Mouse (Mus musculus) midbrain, embryonic 13.5 days (tissue): ENCODE results near the gene Tyw5. TPM values are rescaled to one million over a fixed set of nuclear protein-coding genes. Genes with fewer than 3 reads are reported as not detected.

Source experiments
- ATAC-seq: fragments of 200-750 bp; cut with Nextera tagmentation; 2 replicates; pipeline ENCODE4 v1.8.0; 2017; ENCODE audit warnings: mild to moderate bottlenecking, moderate TSS enrichment, moderate library complexity
- H3K27ac ChIP-seq: fragments of 300-500 bp; sonication (generic); 2 replicates; pipeline ENCODE4 v1.5.1; 2015; ENCODE audit warnings: inconsistent platforms, mild to moderate bottlenecking, moderate library complexity
- H3K27me3 ChIP-seq: fragments of 300-500 bp; sonication (generic); 2 replicates; pipeline ENCODE4 v1.6.1; 2015; ENCODE audit warnings: mild to moderate bottlenecking, inconsistent platforms
- H3K36me3 ChIP-seq: fragments of 300-500 bp; sonication (generic); 2 replicates; pipeline ENCODE4 v1.6.1; 2015; ENCODE audit warnings: mild to moderate bottlenecking, inconsistent platforms
- H3K4me1 ChIP-seq: fragments of 300-500 bp; sonication (generic); replicated peaks from 2 replicates; pipeline ENCODE4 v1.6.1; 2015; ENCODE audit warnings: inconsistent platforms
- H3K4me2 ChIP-seq: fragments of 300-500 bp; sonication (generic); replicated peaks from 2 replicates; pipeline ENCODE4 v1.6.1; 2015; ENCODE audit warnings: moderate library complexity, mild to moderate bottlenecking, inconsistent platforms
- H3K4me3 ChIP-seq: fragments of 300-500 bp; sonication (generic); replicated peaks from 2 replicates; pipeline ENCODE4 v1.5.1; 2015; ENCODE audit warnings: mild to moderate bottlenecking, inconsistent platforms
- H3K9ac ChIP-seq: fragments of 300-500 bp; sonication (generic); replicated peaks from 2 replicates; pipeline ENCODE4 v1.6.1; 2015; ENCODE audit warnings: mild to moderate bottlenecking, inconsistent platforms
- H3K9me3 ChIP-seq: fragments of 300-500 bp; sonication (generic); 2 replicates; pipeline ENCODE4 v1.6.1; 2016; ENCODE audit warnings: mild to moderate bottlenecking, inconsistent platforms
- WGBS: fragments of 180-500 bp; shearing (Covaris S2); methylation state at CpG from one replicate; pipeline ENCODE4 v1.1.7; 2015; 5-methylcytosine and 5-hydroxymethylcytosine counted together
- polyA plus RNA-seq: library from polyadenylated mRNA; unstranded; fragments of >200 nt; fragmentation: Nextera tagmentation; extraction: Ambion mirVana; gene quantifications from 2 replicates; pipeline ENCODE4 v1.2.1, GENCODE M21; 2015

Tyw5 gene
- 20.1 and 25.4 TPM in 2 replicates for polyA plus RNA-seq

DNA sequence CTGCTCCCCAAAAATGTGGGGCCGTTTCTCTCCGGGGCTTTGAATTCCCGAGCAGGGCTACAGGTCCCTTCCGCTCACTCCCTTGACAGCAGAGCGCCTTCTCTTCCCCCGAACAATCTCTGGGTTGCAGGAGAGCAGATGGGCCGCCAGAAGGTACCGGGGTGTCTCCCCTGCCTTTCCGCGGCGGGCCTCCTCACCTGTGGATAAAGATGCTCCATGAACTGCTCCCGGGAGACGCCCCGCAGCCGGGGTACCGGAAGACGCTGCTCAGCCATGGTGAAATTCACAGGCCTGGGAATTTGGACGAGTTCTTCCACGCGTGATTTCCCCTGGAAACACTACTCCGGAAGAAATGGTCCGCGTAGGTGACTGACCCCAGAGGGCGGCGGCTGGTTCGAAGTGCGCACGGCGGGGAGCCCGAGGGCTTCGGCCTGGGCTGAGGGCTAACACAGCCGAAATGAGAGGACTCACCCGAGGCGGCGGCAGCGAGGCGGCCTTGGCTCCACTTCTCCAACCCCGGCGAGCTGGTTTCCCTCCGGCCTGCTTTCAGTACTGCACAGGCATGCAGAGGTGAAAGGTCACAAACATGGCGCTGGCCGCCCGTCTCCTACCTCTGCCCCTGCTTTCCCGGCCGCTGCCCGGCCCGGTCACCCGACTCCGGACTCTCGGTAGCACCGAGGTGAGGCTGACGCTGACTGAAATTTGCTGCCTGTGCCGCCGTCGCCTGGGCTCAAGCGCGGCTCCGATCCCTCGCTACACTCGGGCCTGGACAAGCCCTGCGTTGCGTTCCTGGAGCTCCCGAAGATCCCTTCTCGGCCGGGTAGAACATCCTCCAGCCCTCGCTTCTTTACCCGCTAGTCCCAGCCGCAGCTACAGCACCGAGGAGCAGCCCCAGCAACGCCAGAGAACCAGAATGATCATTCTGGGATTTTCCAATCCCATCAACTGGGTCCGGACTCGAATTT lies at the start of gene Tyw5, which contains the start of gene Maip1:
Gene Tyw5 (minus strand): TSS at position 915 of the 965 bp plus-strand sequence.
Gene Maip1 (plus strand): TSS at position 142 of the 965 bp plus-strand sequence.
- Histone ChIP-seq H3K9ac (peak within 1 kb of the TSS; percentile 91), H3K4me2 (peak within 1 kb of the TSS; percentile 81), H3K4me3 (peak within 1 kb of the TSS; percentile 74), H3K36me3 (0 out of 2 replicates have a peak, but pooled peaks cover 4% of the 10 kb centered on the region), H3K27me3 (no peaks in the 10 kb centered on the region), H3K27ac (peak within 1 kb of the TSS; percentile 92), H3K9me3 (no peaks in the 10 kb centered on the region), H3K4me1 (peaks cover 29% of the 10 kb centered on the region)
- WGBS: under 1% methylated on average over 72 of the region's 72 CpGs
- ATAC-seq: peak; percentile 96

DNA sequence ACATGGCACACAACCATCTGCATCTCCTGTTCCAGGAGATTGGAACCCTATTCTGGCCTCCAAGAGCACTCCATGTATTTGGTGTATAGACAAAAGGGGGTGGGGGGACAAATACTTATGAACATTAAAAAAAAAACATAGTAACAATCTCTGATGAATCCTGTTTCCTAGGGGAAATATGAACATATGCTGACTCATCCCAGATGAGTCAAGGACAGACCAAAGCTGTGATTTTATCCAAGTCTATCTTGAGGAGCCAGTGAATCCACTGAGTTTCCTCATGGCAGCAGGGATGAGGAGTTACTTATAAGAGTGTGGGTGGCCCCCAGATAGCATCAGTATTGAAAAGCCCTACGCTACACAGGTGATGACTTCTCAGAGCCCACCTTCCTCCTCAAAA lies 43.3 kb upstream of the Tyw5 start:
- Histone ChIP-seq H3K9ac (no peak overlapping the region), H3K27ac (no peak overlapping the region), H3K4me2 (no peak overlapping the region), H3K27me3 (no peaks in the 10 kb centered on the region), H3K9me3 (no peaks in the 10 kb centered on the region), H3K4me1 (0 out of 2 replicates have a peak, but pooled peaks cover 6% of the 10 kb centered on the region), H3K36me3 (no peaks in the 10 kb centered on the region), H3K4me3 (no peak overlapping the region)
- ATAC-seq: no peak
- WGBS: 91% methylated on average over 1 of the region's 1 CpGs

DNA sequence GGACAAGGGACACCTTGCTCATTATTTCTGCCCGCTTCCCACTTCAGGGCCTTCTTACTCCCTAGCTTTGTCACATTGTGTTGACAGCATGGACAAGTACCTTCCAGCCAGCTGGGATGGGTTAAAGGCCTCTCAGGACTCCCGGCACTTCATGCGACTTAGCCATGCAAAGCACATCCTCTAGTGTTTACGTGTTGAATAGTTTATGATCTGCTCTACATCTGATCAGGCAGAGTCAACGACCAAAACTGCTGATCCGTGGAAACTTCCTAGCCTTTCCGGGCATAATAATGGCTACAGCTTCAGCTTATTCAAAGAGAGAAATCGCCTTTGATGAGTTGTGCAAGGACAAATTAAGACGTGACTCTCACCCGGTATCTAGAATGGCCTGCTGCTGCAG lies 38.8 kb upstream of the Tyw5 start:
- H3K36me3 ChIP-seq: no peaks in the 10 kb centered on the region
- H3K4me1 ChIP-seq: 0 out of 2 replicates have a peak, but pooled peaks cover 6% of the 10 kb centered on the region
- H3K4me3 ChIP-seq: no peak overlapping the region
- no peak overlapping the region for H3K27ac ChIP-seq
- no peak overlapping the region for H3K9ac ChIP-seq
- WGBS: 45% methylated on average over 10 of the region's 10 CpGs
- H3K27me3 ChIP-seq: no peaks in the 10 kb centered on the region
- H3K9me3 ChIP-seq: no peaks in the 10 kb centered on the region
- H3K4me2 ChIP-seq: no peak overlapping the region
- 0 out of 2 replicates have a peak, but pooled peaks have one; percentile 20 for ATAC-seq

GRCm38 (mm10) chr1:57440771-57441170 lies 33.9 kb upstream of the Tyw5 start:
- ATAC-seq: no peak
- Histone ChIP-seq H3K4me1 (peaks cover 19% of the 10 kb centered on the region), H3K9ac (no peak overlapping the region), H3K4me2 (no peak overlapping the region), H3K27me3 (no peaks in the 10 kb centered on the region), H3K9me3 (no peaks in the 10 kb centered on the region), H3K36me3 (no peaks in the 10 kb centered on the region), H3K27ac (no peak overlapping the region), H3K4me3 (no peak overlapping the region)
- 71% methylated on average over 4 of the region's 4 CpGs for WGBS

- no peaks in the 10 kb centered on the region for H3K36me3 ChIP-seq
- ATAC-seq: no peak
- H3K9ac ChIP-seq: no peak overlapping the region
- no peaks in the 10 kb centered on the region for H3K27me3 ChIP-seq
- H3K4me3 ChIP-seq: no peak overlapping the region
- H3K9me3 ChIP-seq: no peaks in the 10 kb centered on the region
- no peak overlapping the region for H3K27ac ChIP-seq
- 84% methylated on average over 6 of the region's 6 CpGs for WGBS
- no peak overlapping the region for H3K4me2 ChIP-seq
- peaks cover 15% of the 10 kb centered on the region for H3K4me1 ChIP-seq
Measured at GRCm38 (mm10) chr1:57439026-57439425, 32.1 kb upstream of the Tyw5 start.

GRCm38 (mm10) chr1:57436954-57437353 lies 30.1 kb upstream of the Tyw5 start:
- H3K9ac ChIP-seq: 0 out of 2 replicates have a peak overlapping the region, but pooled peaks have one; percentile 7
- H3K27ac ChIP-seq: 0 out of 2 replicates have a peak overlapping the region, but pooled peaks have one; percentile 15
- H3K9me3 ChIP-seq: no peaks in the 10 kb centered on the region
- 31% methylated on average over 9 of the region's 9 CpGs for WGBS
- H3K4me3 ChIP-seq: no peak overlapping the region
- peak overlapping the region; percentile 40 for H3K4me2 ChIP-seq
- peak; percentile 81 for ATAC-seq
- 0 out of 2 replicates have a peak, but pooled peaks cover under 1% of the 10 kb centered on the region for H3K27me3 ChIP-seq
- peaks cover 15% of the 10 kb centered on the region for H3K4me1 ChIP-seq
- no peaks in the 10 kb centered on the region for H3K36me3 ChIP-seq

DNA sequence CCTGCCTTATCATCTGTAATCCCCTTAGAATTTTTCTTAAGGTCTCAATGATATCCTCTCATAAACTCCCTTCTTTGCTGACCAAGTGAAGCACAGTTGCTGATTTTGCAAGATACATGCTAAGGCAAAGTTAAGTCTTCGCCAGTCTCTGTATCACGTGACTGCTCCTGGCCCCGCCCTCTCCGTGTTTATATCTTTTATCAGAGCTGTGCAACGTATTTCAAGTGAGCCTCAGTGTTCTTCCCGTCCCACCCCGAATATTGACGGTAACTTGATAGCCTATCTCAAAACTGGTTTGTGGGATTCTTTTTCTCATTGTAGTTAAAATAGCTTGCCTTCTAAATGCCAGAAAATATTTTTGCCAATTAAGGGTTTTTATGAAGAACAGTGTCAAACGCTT lies 29.5 kb upstream of the Tyw5 start:
- 72% methylated on average over 9 of the region's 9 CpGs for WGBS
- ATAC-seq: no peak
- H3K27ac ChIP-seq: no peak overlapping the region

DNA sequence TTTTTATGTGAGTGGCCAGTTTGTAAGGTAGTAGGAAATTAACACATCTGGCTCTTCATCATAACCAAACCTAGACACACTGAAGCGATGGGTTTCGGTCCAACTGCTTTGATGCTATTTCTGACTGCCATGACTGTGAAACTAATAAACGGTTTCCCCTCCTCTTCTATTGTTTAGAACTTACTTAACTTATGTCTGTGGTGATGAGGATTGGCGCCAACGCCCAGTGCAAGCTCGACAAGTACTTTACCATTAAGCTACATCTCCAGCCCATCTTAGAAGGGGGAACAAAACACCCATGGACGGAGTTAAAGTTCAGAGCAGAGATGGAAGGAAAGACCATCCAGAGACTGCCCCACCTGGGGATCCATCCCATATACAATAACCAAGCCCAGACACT lies 26.2 kb upstream of the Tyw5 start:
- Histone ChIP-seq H3K27me3 (0 out of 2 replicates have a peak, but pooled peaks cover 2% of the 10 kb centered on the region), H3K4me1 (peaks cover 38% of the 10 kb centered on the region), H3K27ac (no peak overlapping the region), H3K4me3 (no peak overlapping the region), H3K9me3 (no peaks in the 10 kb centered on the region), H3K4me2 (no peak overlapping the region), H3K36me3 (no peaks in the 10 kb centered on the region), H3K9ac (no peak overlapping the region)
- no peak for ATAC-seq
- 90% methylated on average over 7 of the region's 7 CpGs for WGBS

More for the DNA sequence above, 29.5 kb upstream of the Tyw5 start:
- no peaks in the 10 kb centered on the region for H3K36me3 ChIP-seq
- H3K27me3 ChIP-seq: 0 out of 2 replicates have a peak, but pooled peaks cover 2% of the 10 kb centered on the region
- no peak overlapping the region for H3K9ac ChIP-seq
- H3K4me2 ChIP-seq: peak overlapping the region; percentile 40
- H3K4me1 ChIP-seq: peaks cover 15% of the 10 kb centered on the region
- H3K4me3 ChIP-seq: no peak overlapping the region
- no peaks in the 10 kb centered on the region for H3K9me3 ChIP-seq

DNA sequence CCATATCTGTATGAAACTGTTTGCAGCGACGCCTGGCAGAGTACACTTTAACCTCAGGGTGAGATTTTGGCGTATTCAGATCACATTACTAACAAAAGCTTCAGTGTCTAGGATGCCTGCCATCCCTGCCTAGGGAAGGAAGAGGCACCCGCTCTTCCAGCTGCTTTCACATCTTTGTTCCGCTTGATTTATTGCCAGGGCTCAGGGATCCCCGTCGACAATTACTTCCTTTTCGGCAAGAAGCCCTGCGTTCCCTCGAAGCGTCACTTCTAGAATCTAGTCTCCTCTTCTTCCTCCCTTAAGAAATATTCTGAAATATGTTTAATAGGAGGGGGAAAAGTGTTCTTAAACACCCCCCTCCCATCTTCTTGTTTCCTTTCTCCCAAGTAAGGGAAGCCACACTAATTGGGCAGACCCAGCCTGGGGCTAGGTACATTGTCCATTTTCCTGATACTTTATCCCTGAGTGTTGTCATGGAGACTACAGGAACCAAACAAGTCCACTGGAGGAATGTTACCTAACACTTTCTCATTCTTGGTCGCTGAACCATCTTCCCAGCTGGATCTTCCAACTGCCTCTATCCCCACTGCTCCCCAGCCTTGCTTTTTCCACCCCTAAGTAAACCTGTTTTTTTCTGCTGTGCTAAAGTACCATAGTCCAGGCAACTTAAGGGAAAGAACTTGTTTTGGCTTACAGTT lies 23.0 kb upstream of the Tyw5 start:
- H3K9ac ChIP-seq: no peak overlapping the region; the same call in 1 of the 2 replicates
- peak overlapping the region; percentile 25 for H3K27ac ChIP-seq
- WGBS: 2% methylated on average over 12 of the region's 12 CpGs

DNA sequence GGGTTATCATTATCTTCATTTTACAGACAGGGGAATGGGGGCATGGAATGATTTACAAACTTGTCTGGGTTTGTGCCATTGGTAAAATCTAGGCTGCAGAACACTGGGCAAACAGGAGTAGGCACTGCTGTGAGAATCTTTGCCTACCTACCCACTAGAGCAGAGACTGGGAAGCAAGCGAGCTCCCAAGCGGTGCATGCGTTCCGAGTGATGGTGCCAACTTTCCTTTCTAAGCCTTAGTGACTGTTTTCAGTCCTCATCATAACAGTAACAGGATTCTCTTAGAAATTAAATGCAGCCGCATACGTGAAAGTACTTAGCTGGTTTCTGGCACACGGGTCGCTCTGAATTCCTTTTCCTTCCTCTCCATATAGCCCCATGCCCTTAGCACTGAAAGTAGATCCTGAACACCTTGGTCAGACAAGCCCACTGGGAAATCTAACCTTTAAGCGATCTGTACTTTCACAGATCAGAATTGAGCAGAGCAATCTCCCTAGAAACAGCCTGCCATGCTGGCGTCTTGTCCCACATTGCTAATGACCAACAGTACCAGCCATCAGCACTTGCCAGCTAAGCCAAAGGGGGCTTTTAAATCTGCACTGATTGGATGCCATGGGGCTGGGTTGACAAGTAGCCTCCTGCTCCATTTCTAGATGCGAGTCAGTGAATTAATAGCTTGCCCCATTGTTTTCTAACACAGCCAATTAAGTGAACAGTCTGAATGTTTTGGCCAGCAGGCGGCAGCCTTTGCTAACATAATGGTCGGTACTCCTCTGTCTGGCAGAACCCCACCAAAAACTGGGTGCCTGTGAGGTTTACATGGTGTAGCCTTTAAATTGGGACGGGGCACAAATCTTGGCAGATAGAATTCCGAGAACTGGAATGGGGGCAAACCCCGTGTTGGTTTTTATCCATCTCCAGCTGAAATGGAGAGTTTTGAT lies 21.7 kb upstream of the Tyw5 start:
- 50% methylated on average over 16 of the region's 16 CpGs for WGBS
- peak; percentile 90 for ATAC-seq
- 0 out of 2 replicates have a peak, but pooled peaks cover 2% of the 10 kb centered on the region for H3K27me3 ChIP-seq
- peak overlapping the region; percentile 50 for H3K9ac ChIP-seq
- H3K9me3 ChIP-seq: no peaks in the 10 kb centered on the region
- peak overlapping the region; percentile 56; the same call in 1 of the 2 replicates for H3K27ac ChIP-seq
- peaks cover 23% of the 10 kb centered on the region for H3K4me1 ChIP-seq
- H3K4me3 ChIP-seq: 0 out of 2 replicates have a peak overlapping the region, but pooled peaks have one; percentile 11
- peak overlapping the region; percentile 42 for H3K4me2 ChIP-seq
- no peaks in the 10 kb centered on the region for H3K36me3 ChIP-seq

More for the DNA sequence above, 23.0 kb upstream of the Tyw5 start:
- peak; percentile 65 for ATAC-seq
- peaks cover 23% of the 10 kb centered on the region for H3K4me1 ChIP-seq
- peak overlapping the region; percentile 34 for H3K4me2 ChIP-seq
- H3K9me3 ChIP-seq: no peaks in the 10 kb centered on the region
- no peaks in the 10 kb centered on the region for H3K36me3 ChIP-seq
- 0 out of 2 replicates have a peak, but pooled peaks cover 2% of the 10 kb centered on the region for H3K27me3 ChIP-seq
- H3K4me3 ChIP-seq: peak overlapping the region; percentile 17; the same call in 1 of the 2 replicates

DNA sequence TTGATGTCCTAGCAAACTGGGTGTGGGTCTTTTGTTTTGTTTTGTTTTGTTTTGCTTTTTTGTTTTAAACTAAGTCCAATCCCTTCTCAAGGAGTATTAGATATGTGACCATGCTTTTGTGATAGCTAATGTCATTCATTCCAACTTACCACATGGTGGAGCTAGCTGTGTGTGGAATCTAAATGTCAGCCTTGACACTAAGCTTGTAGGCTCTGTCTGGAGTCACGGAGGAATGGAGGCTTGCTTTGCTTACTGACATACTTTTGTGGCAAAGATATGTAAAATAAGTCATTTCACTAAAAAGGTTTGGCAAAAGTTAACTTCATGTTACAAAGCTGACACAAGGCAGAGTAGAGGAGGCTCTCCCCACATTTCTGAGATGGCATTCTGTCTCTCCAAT lies 16.8 kb upstream of the Tyw5 start:
- Histone ChIP-seq H3K4me1 (peaks cover 5% of the 10 kb centered on the region), H3K27me3 (no peaks in the 10 kb centered on the region), H3K4me2 (no peak overlapping the region), H3K27ac (no peak overlapping the region), H3K9ac (no peak overlapping the region), H3K4me3 (no peak overlapping the region), H3K36me3 (no peaks in the 10 kb centered on the region), H3K9me3 (no peaks in the 10 kb centered on the region)
- WGBS: 10% methylated on average over 1 of the region's 1 CpGs
- ATAC-seq: peak; percentile 74
